Mouse (Mus musculus) midbrain, embryonic 16.5 days (tissue): ENCODE results near the gene Trim80. TPM values are rescaled to one million over a fixed set of nuclear protein-coding genes. Genes with fewer than 3 reads are reported as not detected.
"Not testable (repeated sequence)": the region's sequence is repeated elsewhere in the genome, so short reads cannot be mapped to it uniquely, and the experiment has no call there.

Experiments used
- ATAC-seq: fragments of 200-750 bp; cut with Nextera tagmentation; 2 replicates; pipeline ENCODE4 v1.8.0; 2017; ENCODE audit warnings: moderate TSS enrichment
- H3K27ac ChIP-seq: fragments of 300-500 bp; sonication (generic); 2 replicates; pipeline ENCODE4 v1.5.1; 2014; ENCODE audit warnings: mild to moderate bottlenecking, low read length, mixed read lengths
- H3K27me3 ChIP-seq: fragments of 300-500 bp; sonication (generic); 2 replicates; pipeline ENCODE4 v1.6.1; 2014; ENCODE audit warnings: low read depth, low read length, mixed read lengths; ENCODE audit not compliant: control insufficient read depth, insufficient read depth
- H3K36me3 ChIP-seq: fragments of 300-500 bp; sonication (generic); 2 replicates; pipeline ENCODE4 v1.6.1; 2014; ENCODE audit warnings: mild to moderate bottlenecking, low read length, moderate library complexity, mixed read lengths; ENCODE audit not compliant: control insufficient read depth, insufficient read depth
- H3K4me1 ChIP-seq: fragments of 300-500 bp; sonication (generic); 2 replicates; pipeline ENCODE4 v1.6.1; 2014; ENCODE audit warnings: mild to moderate bottlenecking, low read length, mixed read lengths; ENCODE audit not compliant: control insufficient read depth, insufficient read depth
- H3K4me2 ChIP-seq: fragments of 300-500 bp; sonication (generic); 2 replicates; pipeline ENCODE4 v1.6.1; 2014; ENCODE audit warnings: mild to moderate bottlenecking, low read length, mixed read lengths
- H3K4me3 ChIP-seq: fragments of 300-500 bp; sonication (generic); 2 replicates; pipeline ENCODE4 v1.5.1; 2014; ENCODE audit warnings: low read depth, mild to moderate bottlenecking, low read length, moderate library complexity, mixed read lengths
- H3K9ac ChIP-seq: fragments of 300-500 bp; sonication (generic); 2 replicates; pipeline ENCODE4 v1.6.1; 2014; ENCODE audit warnings: low read depth, low read length, mixed read lengths
- H3K9me3 ChIP-seq: fragments of 300-500 bp; sonication (generic); replicated peaks from 2 replicates; pipeline ENCODE4 v1.6.1; 2014; ENCODE audit warnings: mild to moderate bottlenecking, low read length, mixed read lengths; ENCODE audit not compliant: control insufficient read depth, poor library complexity, severe bottlenecking
- WGBS: fragments of 180-500 bp; shearing (Covaris S2); extraction: QIAGEN DNeasy Blood & Tissue Kit; methylation state at CpG from one replicate; pipeline ENCODE4 v1.1.7; 2014; 5-methylcytosine and 5-hydroxymethylcytosine counted together
- microRNA-seq: library from miRNA; unstranded; fragments of <30 nt; microRNA quantifications from one replicate; pipeline ENCODE4, GENCODE M21; 2017
- polyA plus RNA-seq: library from polyadenylated mRNA; unstranded; fragments of >200 nt; fragmentation: Nextera tagmentation; extraction: Ambion mirVana; gene quantifications from 2 replicates; pipeline ENCODE4 v1.2.1, GENCODE M21; 2015

The Trim80 gene
- polyA plus RNA-seq, 1 experiment from 2014 or later, result not detected

DNA sequence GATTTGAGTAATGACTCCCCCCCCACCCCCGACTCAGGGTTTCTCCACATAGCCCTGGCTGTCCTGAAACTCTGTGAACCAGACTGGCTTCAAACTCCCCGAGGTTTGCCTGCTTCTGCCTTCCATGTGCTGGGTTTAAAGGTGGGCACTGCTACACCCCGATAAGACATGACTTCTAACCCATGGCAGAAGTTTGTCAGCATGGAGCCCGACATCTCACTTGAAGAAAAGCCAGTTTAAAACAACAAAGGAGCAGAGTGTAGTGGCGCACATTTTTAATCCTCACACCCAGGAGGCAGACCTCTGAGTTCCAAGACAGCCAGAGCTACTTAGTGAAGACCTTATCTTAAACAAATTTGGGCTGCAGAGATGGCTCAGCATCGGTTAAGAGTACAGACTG is 52.0 kb downstream of the Trim80 start:
- no peaks in the 10 kb centered on the region for H3K9me3 ChIP-seq
- H3K36me3 ChIP-seq, result peaks cover 4% of the 10 kb centered on the region; the same call in 1 of the 2 replicates
- no peaks in the 10 kb centered on the region for H3K27me3 ChIP-seq
- peak overlapping the region; percentile 57 for H3K4me3 ChIP-seq
- H3K9ac ChIP-seq, result peak overlapping the region; percentile 75; the same call in 1 of the 2 replicates
- 33% methylated on average over 6 of the region's 6 CpGs for WGBS
- peak overlapping the region; percentile 62 for H3K4me2 ChIP-seq
- H3K27ac ChIP-seq, result no peak overlapping the region
- peaks cover 14% of the 10 kb centered on the region for H3K4me1 ChIP-seq
- no peak for ATAC-seq

DNA sequence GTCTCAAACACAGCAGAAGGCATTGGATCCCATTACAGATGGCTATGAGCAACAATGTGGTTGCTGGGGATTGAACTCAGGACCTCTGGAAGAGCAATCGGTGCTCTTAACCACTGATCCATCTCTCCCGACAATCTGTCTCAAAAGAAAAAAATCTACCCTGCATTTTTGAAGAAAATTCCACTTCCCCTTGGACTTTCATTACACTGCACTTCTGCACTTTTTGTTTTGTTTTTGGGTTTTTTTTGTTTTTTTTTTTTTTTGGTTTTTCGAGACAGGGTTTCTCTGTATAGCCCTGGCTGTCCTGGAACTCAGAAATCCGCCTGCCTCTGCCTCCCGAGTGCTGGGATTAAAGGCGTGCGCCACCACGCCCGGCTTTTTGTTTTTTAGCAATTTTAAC is 56.2 kb downstream of the Trim80 start:
- not testable (repeated sequence) for H3K4me3 ChIP-seq, ATAC-seq, H3K4me2 ChIP-seq, H3K9ac ChIP-seq, H3K27ac ChIP-seq, H3K9me3 ChIP-seq, H3K4me1 ChIP-seq, H3K27me3 ChIP-seq
- 90% methylated on average over 9 of the region's 9 CpGs for WGBS
- peaks cover 32% of the 10 kb centered on the region for H3K36me3 ChIP-seq

Small RNA genes within 50 kb of the gene (microRNA-seq; reads per million reads assigned to microRNA genes)
- gene Mir3968, result not detected

Other genes starting within 250 kb of the Trim80 start
- 0.18 and 0.31 TPM in 2 replicates for gene Grin2c, start 173.3 kb upstream of the Trim80 start, polyA plus RNA-seq
- 19.7 and 23.4 TPM in 2 replicates for gene Fdxr, start 163.5 kb upstream of the Trim80 start, polyA plus RNA-seq
- gene Fads6, start 142.9 kb upstream of the Trim80 start, polyA plus RNA-seq, result 0.91 and 1.4 TPM in 2 replicates
- 0.09 and 0.29 TPM in 2 replicates for gene Otop2, start 133.4 kb upstream of the Trim80 start, polyA plus RNA-seq
- 0.10 and 0.20 TPM in 2 replicates for gene Ush1g, start 118.5 kb upstream of the Trim80 start, polyA plus RNA-seq
- gene Otop3, start 105.8 kb upstream of the Trim80 start, polyA plus RNA-seq, result 0.78 and 0.80 TPM in 2 replicates
- gene Hid1, start 72.8 kb upstream of the Trim80 start, polyA plus RNA-seq, result 68.6 and 75.2 TPM in 2 replicates
- gene Cdr2l, start 58.6 kb upstream of the Trim80 start, polyA plus RNA-seq, result 18.5 and 21.6 TPM in 2 replicates
- gene Mrpl58, start 36.8 kb upstream of the Trim80 start, polyA plus RNA-seq, result 173 and 180 TPM in 2 replicates
- 773 and 819 TPM in 2 replicates for gene Atp5h, start 20.6 kb upstream of the Trim80 start, polyA plus RNA-seq
- 20.1 and 23.1 TPM in 2 replicates for gene Kctd2, start 20.4 kb upstream of the Trim80 start, polyA plus RNA-seq
- 0.19 TPM in 1 of 2 replicates, not detected in the other for gene Slc16a5, start 21.9 kb downstream of the Trim80 start, polyA plus RNA-seq
- gene Armc7, start 35.1 kb downstream of the Trim80 start, polyA plus RNA-seq, result 19.6 and 23.1 TPM in 2 replicates
- 100 and 104 TPM in 2 replicates for gene Nt5c, start 51.3 kb downstream of the Trim80 start, polyA plus RNA-seq
- gene Jpt1, start 73.8 kb downstream of the Trim80 start, polyA plus RNA-seq, result 1,597 and 1,674 TPM in 2 replicates
- gene Sumo2, start 95.7 kb downstream of the Trim80 start, polyA plus RNA-seq, result 1,000 and 1,072 TPM in 2 replicates
- 103 and 106 TPM in 2 replicates for gene Nup85, start 123.9 kb downstream of the Trim80 start, polyA plus RNA-seq
- gene Mrps7, start 163.4 kb downstream of the Trim80 start, polyA plus RNA-seq, result 75.6 and 77.0 TPM in 2 replicates
- 34.7 and 37.5 TPM in 2 replicates for gene Gga3, start 163.5 kb downstream of the Trim80 start, polyA plus RNA-seq
- gene Mif4gd, start 172.4 kb downstream of the Trim80 start, polyA plus RNA-seq, result 12.5 and 12.7 TPM in 2 replicates
- 42.5 and 50.8 TPM in 2 replicates for gene Slc25a19, start 187.8 kb downstream of the Trim80 start, polyA plus RNA-seq